Mouse (Mus musculus): ENCODE data around the gene Cdk10.
"Not testable (repeated sequence)": the region's sequence is repeated elsewhere in the genome, so short reads cannot be mapped to it uniquely, and the experiment has no call there.

DNA sequence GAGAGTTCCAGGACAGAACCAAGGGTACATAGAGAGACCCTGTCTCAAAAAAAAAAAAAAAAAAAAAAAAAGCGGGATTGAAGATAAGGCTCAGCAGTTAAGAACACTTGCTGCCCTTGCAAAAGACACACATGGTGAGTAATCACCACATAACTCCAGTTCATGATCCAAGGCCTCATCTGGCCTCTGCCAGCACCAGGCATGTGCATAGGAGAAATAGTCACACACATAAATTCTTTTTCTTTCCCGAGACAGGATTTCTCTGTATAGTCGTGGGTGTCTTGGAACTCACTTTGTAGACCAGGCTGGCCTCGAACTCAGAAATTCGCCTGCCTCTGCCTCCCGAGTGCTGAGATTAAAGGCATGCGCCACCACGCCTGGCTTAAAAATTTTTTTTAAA, 33.0 kb downstream of the Cdk10 start:
- TF ChIP-seq POLR2A (IDR thresholded peaks at IDR 0.05; ENCODE audit: borderline replicate concordance, low read depth, low read length); CTCF (IDR thresholded peaks at IDR 0.05; ENCODE audit: low read depth, low read length): not testable (repeated sequence)
